Mouse (Mus musculus): Measurements from ENCODE around the gene Zfp764. TPM values are rescaled to one million over a fixed set of nuclear protein-coding genes. Genes with fewer than 3 reads are reported as not detected.
A peak's percentile ranks its signal among the peaks of the same experiment; 100 is the strongest.
"Not testable (repeated sequence)": the region's sequence is repeated elsewhere in the genome, so short reads cannot be mapped to it uniquely, and the experiment has no call there.

Gene Zfp764
- polyA plus RNA-seq, 1 experiment from 2014 or later: 8.5 TPM

GRCm38 (mm10) chr7:127425911-127426310 lies 19.3 kb upstream of the Zfp764 start:
- WGBS: 72% methylated on average over 2 of the region's 2 CpGs
- H3K4me3 ChIP-seq (ENCODE audit: low read length): no peak overlapping the region
- H3K9me3 ChIP-seq (ENCODE audit: control insufficient read depth, low read length): no peaks in the 10 kb centered on the region
- no peak overlapping the region for H3K27ac ChIP-seq (ENCODE audit: low read length)
- ATAC-seq: no peak
- peaks cover 10% of the 10 kb centered on the region; the same call in 1 of the 2 replicates for H3K4me1 ChIP-seq (ENCODE audit: control insufficient read depth, insufficient read depth, low read length)
- no peaks in the 10 kb centered on the region for H3K36me3 ChIP-seq (ENCODE audit: control insufficient read depth, insufficient read depth, low read length)
- no peak overlapping the region for H3K4me2 ChIP-seq (ENCODE audit: low read depth, low read length)
- peaks cover 8% of the 10 kb centered on the region; the same call in 1 of the 2 replicates for H3K27me3 ChIP-seq (replicated peaks; ENCODE audit: control insufficient read depth, insufficient read depth, low read length)
- no peak overlapping the region for H3K9ac ChIP-seq (ENCODE audit: low read depth, low read length)

DNA sequence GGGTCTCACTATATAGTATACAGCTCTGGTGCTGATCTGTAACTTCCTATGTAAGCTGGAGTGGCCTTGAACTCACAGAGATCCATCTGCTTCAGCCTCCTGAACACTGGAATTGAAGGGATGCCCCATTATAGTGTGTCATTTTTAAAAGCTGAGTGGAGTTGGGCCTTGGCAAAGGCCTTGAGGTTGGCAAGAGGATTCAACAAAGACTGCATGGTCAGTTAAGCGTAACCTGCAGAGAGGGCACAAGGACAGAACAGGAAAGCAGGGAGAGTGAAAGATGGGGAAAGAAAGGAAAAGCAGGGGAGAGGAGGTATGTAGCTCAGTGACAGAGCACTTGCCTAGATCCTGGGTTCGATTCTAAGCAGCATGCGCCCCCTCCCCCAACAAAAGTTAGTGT lies 18.7 kb upstream of the Zfp764 start:
- Histone ChIP-seq H3K9me3 (ENCODE audit: control insufficient read depth, low read length) (no peaks in the 10 kb centered on the region), H3K36me3 (ENCODE audit: control insufficient read depth, insufficient read depth, low read length) (no peaks in the 10 kb centered on the region)
- WGBS: 91% methylated on average over 3 of the region's 3 CpGs

DNA sequence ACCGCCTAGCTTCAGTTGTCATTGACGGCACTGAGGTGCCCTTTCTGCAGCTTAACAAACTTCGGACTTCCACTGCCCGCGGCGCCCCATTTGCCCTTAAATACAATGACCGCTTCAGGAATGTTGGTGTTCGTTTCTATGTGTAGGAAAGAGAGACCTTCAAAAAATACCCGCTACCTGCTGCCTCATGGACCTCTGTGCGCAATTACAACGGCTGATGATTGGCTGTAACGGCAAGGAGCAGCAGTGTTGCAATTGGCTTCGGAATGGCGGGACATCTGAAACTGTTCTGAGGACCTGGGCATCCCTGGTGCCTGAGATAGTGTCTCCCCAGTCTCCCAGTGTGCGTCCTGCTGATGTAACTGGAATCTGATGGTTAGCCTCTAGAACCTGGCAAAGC lies 15.6 kb upstream of the Zfp764 start:
- Histone ChIP-seq H3K4me2 (ENCODE audit: low read depth, low read length) (peak overlapping the region; percentile 97), H3K4me3 (ENCODE audit: low read length) (peak overlapping the region; percentile 81), H3K36me3 (ENCODE audit: control insufficient read depth, insufficient read depth, low read length) (no peaks in the 10 kb centered on the region), H3K9me3 (ENCODE audit: control insufficient read depth, low read length) (no peaks in the 10 kb centered on the region), H3K9ac (ENCODE audit: low read depth, low read length) (peak overlapping the region; percentile 91; the same call in 1 of the 2 replicates), H3K27ac (ENCODE audit: low read length) (no peak overlapping the region), H3K4me1 (ENCODE audit: control insufficient read depth, insufficient read depth, low read length) (peaks cover 11% of the 10 kb centered on the region; the same call in 1 of the 2 replicates), H3K27me3 (replicated peaks; ENCODE audit: control insufficient read depth, insufficient read depth, low read length) (peaks cover 8% of the 10 kb centered on the region; the same call in 1 of the 2 replicates)
- 3% methylated on average over 15 of the region's 15 CpGs for WGBS
- peak; percentile 25; the same call in 1 of the 2 replicates for ATAC-seq

More for the DNA sequence above, 18.7 kb upstream of the Zfp764 start:
- H3K4me3 ChIP-seq (ENCODE audit: low read length): no peak overlapping the region
- ATAC-seq: no peak
- H3K27me3 ChIP-seq (replicated peaks; ENCODE audit: control insufficient read depth, insufficient read depth, low read length): peaks cover 8% of the 10 kb centered on the region; the same call in 1 of the 2 replicates
- no peak overlapping the region for H3K4me2 ChIP-seq (ENCODE audit: low read depth, low read length)
- peaks cover 11% of the 10 kb centered on the region; the same call in 1 of the 2 replicates for H3K4me1 ChIP-seq (ENCODE audit: control insufficient read depth, insufficient read depth, low read length)
- H3K9ac ChIP-seq (ENCODE audit: low read depth, low read length): no peak overlapping the region
- H3K27ac ChIP-seq (ENCODE audit: low read length): no peak overlapping the region

DNA sequence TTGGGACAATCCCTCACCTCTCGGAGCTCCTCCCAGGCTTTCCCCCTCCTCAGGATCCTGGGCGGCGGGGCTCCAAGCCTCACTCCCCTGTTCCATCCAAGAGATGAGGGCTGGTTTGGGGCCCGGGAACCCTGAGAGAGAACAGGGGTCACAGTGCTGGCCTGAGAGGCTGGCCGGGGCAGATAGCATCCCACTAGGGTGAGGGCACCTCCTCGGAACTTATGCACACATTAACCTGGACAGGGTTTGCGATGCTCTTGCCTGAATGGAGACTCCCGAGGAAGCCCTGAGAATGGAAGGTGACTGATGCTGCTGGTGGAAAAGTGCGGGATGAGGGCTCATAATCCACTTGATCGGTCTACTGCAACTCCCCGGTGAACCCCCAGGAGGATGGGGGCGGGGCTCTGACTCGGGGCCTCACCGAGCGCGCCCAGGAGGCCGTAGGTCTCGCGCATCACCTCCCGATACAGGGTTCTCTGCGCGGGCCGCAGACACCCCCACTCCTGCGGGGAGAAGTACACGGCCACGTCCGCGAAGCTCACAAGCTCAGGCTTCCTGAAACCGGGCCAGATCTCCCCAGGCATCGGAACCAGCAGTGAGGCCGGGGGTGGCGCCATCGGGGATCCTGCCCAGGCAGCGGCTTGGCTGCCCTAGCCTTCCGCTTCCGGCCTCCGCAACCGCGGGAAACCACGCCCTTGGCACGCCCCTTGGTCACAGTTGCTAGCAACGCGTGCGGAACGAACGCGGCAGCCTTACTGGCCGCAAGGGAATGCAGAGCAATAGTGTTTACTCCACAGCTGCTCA lies 15.0 kb upstream of the Zfp764 start, which contains the start of gene Zfp688:
Gene Zfp688 (minus strand): TSS at position 681 of the 804 bp plus-strand sequence.
- Histone ChIP-seq H3K27ac (ENCODE audit: low read length) (peak within 1 kb of the TSS; percentile 50), H3K4me3 (ENCODE audit: low read length) (peak within 1 kb of the TSS; percentile 81), H3K9me3 (ENCODE audit: control insufficient read depth, low read length) (no peaks in the 10 kb centered on the region), H3K9ac (ENCODE audit: low read depth, low read length) (peak within 1 kb of the TSS; percentile 91), H3K4me2 (ENCODE audit: low read depth, low read length) (peak within 1 kb of the TSS; percentile 97), H3K4me1 (ENCODE audit: control insufficient read depth, insufficient read depth, low read length) (peaks cover 11% of the 10 kb centered on the region; the same call in 1 of the 2 replicates), H3K36me3 (ENCODE audit: control insufficient read depth, insufficient read depth, low read length) (no peaks in the 10 kb centered on the region), H3K27me3 (replicated peaks; ENCODE audit: control insufficient read depth, insufficient read depth, low read length) (peaks cover 8% of the 10 kb centered on the region; the same call in 1 of the 2 replicates)
- ATAC-seq: peak; percentile 98
- WGBS: under 1% methylated on average over 48 of the region's 48 CpGs

GRCm38 (mm10) chr7:127411418-127411817 lies 4.8 kb upstream of the Zfp764 start:
- no peaks in the 10 kb centered on the region for H3K27me3 ChIP-seq (replicated peaks; ENCODE audit: control insufficient read depth, insufficient read depth, low read length)
- no peaks in the 10 kb centered on the region for H3K4me1 ChIP-seq (ENCODE audit: control insufficient read depth, insufficient read depth, low read length)
- no peak overlapping the region for H3K9ac ChIP-seq (ENCODE audit: low read depth, low read length)
- H3K4me2 ChIP-seq (ENCODE audit: low read depth, low read length): no peak overlapping the region
- no peaks in the 10 kb centered on the region for H3K36me3 ChIP-seq (ENCODE audit: control insufficient read depth, insufficient read depth, low read length)
- H3K27ac ChIP-seq (ENCODE audit: low read length): no peak overlapping the region
- H3K9me3 ChIP-seq (ENCODE audit: control insufficient read depth, low read length): no peaks in the 10 kb centered on the region
- H3K4me3 ChIP-seq (ENCODE audit: low read length): no peak overlapping the region
- 75% methylated on average over 2 of the region's 2 CpGs for WGBS
- ATAC-seq: no peak

GRCm38 (mm10) chr7:127404101-127404500 lies 2.5 kb downstream of the Zfp764 start:
- not testable (repeated sequence) for H3K27me3 ChIP-seq (replicated peaks; ENCODE audit: control insufficient read depth, insufficient read depth, low read length); ATAC-seq; H3K4me3 ChIP-seq (ENCODE audit: low read length); H3K4me2 ChIP-seq (ENCODE audit: low read depth, low read length); H3K36me3 ChIP-seq (ENCODE audit: control insufficient read depth, insufficient read depth, low read length); H3K9ac ChIP-seq (ENCODE audit: low read depth, low read length); H3K27ac ChIP-seq (ENCODE audit: low read length); H3K4me1 ChIP-seq (ENCODE audit: control insufficient read depth, insufficient read depth, low read length); H3K9me3 ChIP-seq (ENCODE audit: control insufficient read depth, low read length)
- 95% methylated on average over 6 of the region's 6 CpGs for WGBS

DNA sequence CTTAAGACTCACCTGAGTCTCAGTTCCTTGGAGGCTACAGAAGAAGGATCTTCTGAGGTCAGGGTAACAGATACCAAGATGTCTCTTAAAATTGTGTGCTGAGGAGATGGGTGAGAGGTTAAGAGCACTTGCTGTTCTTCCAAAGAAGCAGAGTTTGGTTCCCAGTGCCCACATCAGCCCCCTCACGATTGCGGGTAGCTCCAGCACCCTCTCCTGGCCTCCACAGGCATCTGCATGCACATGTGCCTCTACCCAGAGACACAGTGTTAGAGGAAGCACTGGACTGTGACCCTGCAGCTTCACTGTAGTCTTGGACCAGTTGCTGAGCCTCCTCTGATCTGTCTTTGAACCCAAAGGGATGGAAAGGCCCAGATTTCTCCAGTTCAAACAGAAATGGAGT lies 3.6 kb downstream of the Zfp764 start:
- Histone ChIP-seq H3K36me3 (ENCODE audit: control insufficient read depth, insufficient read depth, low read length) (0 out of 2 replicates have a peak, but pooled peaks cover 7% of the 10 kb centered on the region), H3K9ac (ENCODE audit: low read depth, low read length) (no peak overlapping the region), H3K27me3 (replicated peaks; ENCODE audit: control insufficient read depth, insufficient read depth, low read length) (no peaks in the 10 kb centered on the region), H3K4me1 (ENCODE audit: control insufficient read depth, insufficient read depth, low read length) (no peaks in the 10 kb centered on the region), H3K4me3 (ENCODE audit: low read length) (no peak overlapping the region), H3K9me3 (ENCODE audit: control insufficient read depth, low read length) (no peaks in the 10 kb centered on the region), H3K27ac (ENCODE audit: low read length) (no peak overlapping the region), H3K4me2 (ENCODE audit: low read depth, low read length) (no peak overlapping the region)
- 47% methylated on average over 2 of the region's 2 CpGs for WGBS
- ATAC-seq: no peak

DNA sequence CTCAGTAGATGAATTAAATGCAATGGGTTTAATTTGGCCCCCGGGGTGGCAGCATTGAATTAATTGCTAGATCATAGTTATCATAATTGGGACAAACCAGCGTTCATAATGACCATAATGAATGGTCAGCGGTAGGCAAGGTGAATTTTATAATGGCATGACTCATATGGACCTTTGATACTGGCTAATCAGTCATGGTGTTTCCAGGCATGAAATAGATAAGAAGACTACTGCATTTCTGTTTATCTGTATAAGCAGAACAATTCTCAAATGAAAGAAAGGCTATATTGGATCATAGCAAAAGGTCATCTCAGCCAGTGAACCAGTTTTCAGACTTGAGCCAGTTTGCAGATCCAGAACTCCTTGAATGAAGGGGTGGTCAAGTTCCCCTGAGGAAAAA lies 6.3 kb downstream of the Zfp764 start:
- 55% methylated on average over 3 of the region's 3 CpGs for WGBS
- Histone ChIP-seq H3K9me3 (ENCODE audit: control insufficient read depth, low read length) (no peaks in the 10 kb centered on the region), H3K27ac (ENCODE audit: low read length) (no peak overlapping the region), H3K4me1 (ENCODE audit: control insufficient read depth, insufficient read depth, low read length) (no peaks in the 10 kb centered on the region), H3K27me3 (replicated peaks; ENCODE audit: control insufficient read depth, insufficient read depth, low read length) (no peaks in the 10 kb centered on the region), H3K36me3 (ENCODE audit: control insufficient read depth, insufficient read depth, low read length) (0 out of 2 replicates have a peak, but pooled peaks cover 7% of the 10 kb centered on the region), H3K9ac (ENCODE audit: low read depth, low read length) (no peak overlapping the region), H3K4me2 (ENCODE audit: low read depth, low read length) (no peak overlapping the region), H3K4me3 (ENCODE audit: low read length) (no peak overlapping the region)
- peak; percentile 63; the same call in 1 of the 2 replicates for ATAC-seq

GRCm38 (mm10) chr7:127393944-127394333 lies 12.7 kb downstream of the Zfp764 start:
- peak overlapping the region; percentile 79 for H3K4me2 ChIP-seq (ENCODE audit: low read depth, low read length)
- peak overlapping the region; percentile 46 for H3K27ac ChIP-seq (ENCODE audit: low read length)
- H3K36me3 ChIP-seq (ENCODE audit: control insufficient read depth, insufficient read depth, low read length): peaks cover 11% of the 10 kb centered on the region
- H3K4me1 ChIP-seq (ENCODE audit: control insufficient read depth, insufficient read depth, low read length): peaks cover 7% of the 10 kb centered on the region
- H3K9ac ChIP-seq (ENCODE audit: low read depth, low read length): peak overlapping the region; percentile 62
- H3K9me3 ChIP-seq (ENCODE audit: control insufficient read depth, low read length): no peaks in the 10 kb centered on the region
- no peaks in the 10 kb centered on the region for H3K27me3 ChIP-seq (replicated peaks; ENCODE audit: control insufficient read depth, insufficient read depth, low read length)
- ATAC-seq: peak; percentile 2; the same call in 1 of the 2 replicates
- 12% methylated on average over 7 of the region's 7 CpGs for WGBS
- H3K4me3 ChIP-seq (ENCODE audit: low read length): peak overlapping the region; percentile 75
